Mouse (Mus musculus): ENCODE measurements around the gene Pla2g15.

Pla2g15 gene

DNA sequence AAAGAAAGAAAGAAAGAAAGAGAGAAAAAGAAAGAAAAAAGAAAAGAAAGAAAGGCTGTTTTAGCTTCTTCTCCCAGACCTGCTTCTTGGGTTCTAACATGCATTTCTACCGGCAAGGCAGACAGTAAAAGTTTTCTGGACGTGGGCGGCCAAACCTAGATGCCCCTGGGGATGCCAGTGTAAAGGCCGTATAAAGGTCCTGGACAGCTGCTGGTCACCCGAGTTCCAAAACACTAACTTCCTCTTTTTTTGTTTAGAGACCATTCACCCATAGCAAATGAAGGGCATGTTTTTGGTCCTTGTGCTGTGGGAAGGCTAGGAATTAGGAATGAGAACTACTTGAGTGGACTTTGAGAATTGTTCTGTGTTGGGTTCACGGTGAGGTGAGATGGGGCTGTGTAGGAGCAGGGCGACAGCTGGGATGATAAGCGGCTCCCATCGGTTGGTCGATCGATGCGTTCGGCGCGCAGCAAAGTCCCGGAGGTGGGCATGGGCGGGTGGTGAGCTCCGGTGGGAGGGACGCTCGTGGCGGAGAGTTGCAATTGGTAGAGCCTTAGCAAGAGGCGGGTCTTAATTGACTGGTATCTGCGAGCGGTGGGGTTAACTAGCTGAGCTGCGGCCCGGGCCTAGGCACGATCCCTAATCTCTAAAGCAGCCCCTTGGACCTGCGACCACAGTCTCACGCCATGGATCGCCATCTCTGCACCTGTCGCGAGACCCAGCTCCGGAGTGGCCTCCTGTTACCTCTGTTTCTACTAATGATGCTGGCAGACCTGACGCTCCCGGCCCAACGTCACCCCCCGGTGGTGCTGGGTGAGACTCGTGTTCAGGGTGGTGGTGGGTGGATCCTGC is at the start of gene Pla2g15:
Gene Pla2g15, plus strand, starts transcription at position 599 of the 852 bp plus-strand sequence.
- ATAC-seq (ENCODE audit: insufficient number of reproducible peaks, low FRiP score, low TSS enrichment) = peak; percentile 98

- no peak for ATAC-seq (ENCODE audit: insufficient number of reproducible peaks, low FRiP score, low TSS enrichment)
These were observed 47.9 kb upstream of the Pla2g15 start for GRCm38 (mm10) chr8:106102321-106102720.

DNA sequence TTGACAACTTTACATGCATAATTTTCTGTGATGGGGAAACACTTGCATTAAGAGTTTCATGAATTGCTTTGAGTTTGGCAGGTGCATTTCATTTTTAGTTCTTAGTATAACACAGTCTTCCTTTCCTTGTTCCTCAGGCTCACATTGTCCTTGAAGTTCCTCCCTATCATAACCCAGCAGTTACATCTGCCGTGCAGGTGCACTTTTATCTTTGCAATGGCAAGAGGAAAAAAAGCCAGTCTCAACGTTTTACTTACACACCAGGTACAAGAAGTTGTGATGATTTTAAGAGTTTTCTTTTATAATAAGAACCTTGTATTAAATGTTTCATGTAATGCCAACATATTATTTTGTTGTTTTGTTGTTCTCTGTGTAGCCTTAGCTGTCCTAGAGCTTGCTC is 46.3 kb upstream of the Pla2g15 start:
- no peak for ATAC-seq (ENCODE audit: insufficient number of reproducible peaks, low FRiP score, low TSS enrichment)

- no peak for ATAC-seq (ENCODE audit: insufficient number of reproducible peaks, low FRiP score, low TSS enrichment)
These were observed 44.0 kb upstream of the Pla2g15 start for GRCm38 (mm10) chr8:106106193-106106592.

DNA sequence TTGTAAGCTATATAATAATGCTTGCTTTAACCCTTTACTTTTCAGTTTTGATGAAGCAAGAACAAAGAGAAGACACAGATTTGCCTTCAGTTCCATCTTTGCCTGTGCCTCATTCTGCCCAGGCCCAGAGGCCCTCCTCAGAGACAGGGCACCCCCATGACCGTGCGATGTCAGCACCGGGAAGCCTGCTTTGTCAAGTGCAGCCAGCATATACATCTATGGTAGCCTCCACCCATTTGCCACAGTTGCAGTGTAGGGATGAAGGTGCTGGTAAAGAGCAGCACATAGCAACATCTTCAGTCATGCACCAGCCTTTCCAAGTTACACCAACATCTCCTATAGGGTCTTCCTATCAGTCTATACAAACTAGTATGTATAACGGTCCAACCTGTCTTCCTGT is 42.1 kb upstream of the Pla2g15 start:
- ATAC-seq (ENCODE audit: insufficient number of reproducible peaks, low FRiP score, low TSS enrichment) = no peak

DNA sequence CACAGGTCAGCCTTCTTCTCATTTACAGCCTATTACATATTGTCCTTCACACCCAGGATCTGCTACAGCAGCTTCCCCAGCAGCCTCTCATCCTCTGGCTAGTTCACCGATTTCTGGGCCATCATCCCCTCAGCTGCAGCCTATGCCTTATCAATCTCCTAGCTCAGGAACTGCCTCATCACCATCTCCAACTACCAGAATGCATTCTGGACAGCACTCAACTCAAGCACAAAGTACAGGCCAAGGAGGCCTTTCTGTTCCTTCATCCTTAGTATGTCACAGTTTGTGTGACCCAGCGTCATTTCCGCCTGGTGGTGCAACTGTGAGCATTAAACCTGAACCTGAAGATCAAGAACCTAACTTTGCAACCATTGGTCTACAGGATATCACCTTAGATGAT is 41.5 kb upstream of the Pla2g15 start:
- ATAC-seq (ENCODE audit: insufficient number of reproducible peaks, low FRiP score, low TSS enrichment) = no peak

GRCm38 (mm10) chr8:106112041-106112440 is 38.2 kb upstream of the Pla2g15 start:
- ATAC-seq (ENCODE audit: insufficient number of reproducible peaks, low FRiP score, low TSS enrichment) = no peak

- no peak for ATAC-seq (ENCODE audit: insufficient number of reproducible peaks, low FRiP score, low TSS enrichment)
These were observed 37.7 kb upstream of the Pla2g15 start for GRCm38 (mm10) chr8:106112514-106112913.

DNA sequence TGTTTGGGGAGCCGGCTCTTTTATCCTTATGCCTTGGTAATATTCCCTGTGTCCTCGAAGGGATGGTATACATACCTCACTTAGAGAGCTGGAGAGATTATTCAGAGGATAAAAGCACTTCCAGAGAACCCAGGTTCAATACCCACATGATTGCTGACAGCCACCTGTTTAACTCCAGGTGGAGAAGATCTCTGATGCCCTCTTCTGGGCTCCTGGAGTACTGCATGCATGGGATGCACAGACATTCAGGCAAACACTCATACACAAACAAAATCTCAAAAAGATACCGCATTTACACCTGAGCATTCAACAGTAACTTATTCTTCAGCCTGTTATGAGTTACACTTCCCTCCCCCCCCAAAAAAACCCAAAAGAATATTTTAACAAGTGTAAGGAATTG is 34.3 kb upstream of the Pla2g15 start:
- ATAC-seq (ENCODE audit: insufficient number of reproducible peaks, low FRiP score, low TSS enrichment) = no peak

GRCm38 (mm10) chr8:106123443-106123842 is 26.8 kb upstream of the Pla2g15 start:
- no peak for ATAC-seq (ENCODE audit: insufficient number of reproducible peaks, low FRiP score, low TSS enrichment)

- no peak for ATAC-seq (ENCODE audit: insufficient number of reproducible peaks, low FRiP score, low TSS enrichment)
These were observed 24.1 kb upstream of the Pla2g15 start for GRCm38 (mm10) chr8:106126055-106126454.

- no peak for ATAC-seq (ENCODE audit: insufficient number of reproducible peaks, low FRiP score, low TSS enrichment)
These were observed 23.1 kb upstream of the Pla2g15 start for GRCm38 (mm10) chr8:106127054-106127453.

DNA sequence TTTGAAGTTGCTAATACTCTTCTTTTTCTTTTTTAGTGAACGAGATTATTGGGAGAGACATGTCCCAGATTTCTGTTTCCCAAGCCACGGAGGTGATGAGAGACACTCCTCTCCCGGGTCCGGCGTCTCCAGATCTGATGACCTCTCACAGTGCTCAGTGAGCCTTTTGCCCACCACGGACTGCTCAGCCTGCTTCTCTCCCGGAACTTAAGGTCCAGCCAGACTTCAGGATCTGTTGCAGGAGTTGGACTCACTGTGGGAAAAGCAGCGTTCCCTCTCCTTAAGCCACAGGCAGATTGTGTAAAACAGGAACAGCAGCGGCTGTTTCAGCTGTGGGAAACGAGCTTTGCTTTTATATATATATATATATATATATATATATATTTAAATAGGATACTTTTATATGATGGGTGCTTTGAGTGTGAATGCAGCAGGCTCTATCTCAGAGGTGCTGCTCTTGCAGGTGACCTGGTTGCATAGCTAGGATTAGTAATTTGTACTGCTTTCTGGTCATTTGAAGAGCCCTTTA is 22.3 kb upstream of the Pla2g15 start:
- no peak for ATAC-seq (ENCODE audit: insufficient number of reproducible peaks, low FRiP score, low TSS enrichment)

DNA sequence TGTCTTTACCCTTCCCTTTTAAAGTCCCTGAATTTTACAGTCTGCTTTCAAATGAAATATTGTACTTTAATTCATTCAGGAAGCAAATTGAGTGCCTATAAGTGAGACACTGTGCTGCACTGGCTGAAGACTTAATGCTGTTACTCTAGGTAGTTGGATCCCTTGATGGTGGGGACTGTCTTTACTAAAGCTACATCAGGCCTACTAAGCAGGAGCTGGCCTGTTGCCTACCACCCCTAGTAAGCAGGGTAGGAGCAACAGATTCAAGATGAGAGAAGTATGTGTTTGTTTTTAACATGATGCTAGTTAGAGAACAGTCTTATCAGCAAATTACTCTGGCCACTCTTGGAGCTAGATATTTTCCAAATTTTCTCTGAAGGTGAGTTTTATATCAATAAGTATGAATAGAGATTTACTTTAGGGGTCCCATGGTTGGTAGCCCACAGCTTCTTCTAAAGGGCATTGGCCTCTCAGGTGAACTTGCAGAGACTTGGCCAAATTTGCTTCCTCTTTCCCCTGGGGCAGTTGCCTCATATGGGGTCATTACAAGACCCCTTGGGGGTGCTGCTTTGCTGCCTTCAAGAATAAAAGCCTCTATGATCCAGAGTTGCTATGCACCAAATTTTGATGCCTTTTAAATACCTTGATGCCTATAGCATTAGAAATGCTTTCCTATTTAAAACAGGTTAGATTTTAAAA is 20.8 kb upstream of the Pla2g15 start:
- no peak for ATAC-seq (ENCODE audit: insufficient number of reproducible peaks, low FRiP score, low TSS enrichment)

DNA sequence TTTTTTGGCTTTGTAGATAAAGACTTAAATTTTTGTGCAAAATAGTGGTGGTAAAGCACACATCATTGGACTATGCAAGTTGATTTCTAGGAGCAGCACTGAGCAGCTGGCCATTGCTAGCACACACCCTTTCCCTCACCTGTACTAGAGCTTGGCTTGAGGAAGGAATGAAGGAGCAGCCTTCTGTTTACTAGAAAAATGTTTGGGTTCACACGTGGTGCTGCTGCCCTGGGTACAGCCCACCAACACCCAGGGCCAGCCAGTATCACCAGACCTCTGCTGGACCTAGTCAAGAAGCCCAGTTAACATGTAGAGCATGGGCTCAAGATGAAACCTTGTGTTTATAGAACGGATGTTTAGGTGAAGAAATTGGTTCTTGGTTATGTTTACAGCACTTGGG is 20.2 kb upstream of the Pla2g15 start:
- ATAC-seq (ENCODE audit: insufficient number of reproducible peaks, low FRiP score, low TSS enrichment) = no peak

GRCm38 (mm10) chr8:106130505-106130904 is 19.7 kb upstream of the Pla2g15 start:
- no peak for ATAC-seq (ENCODE audit: insufficient number of reproducible peaks, low FRiP score, low TSS enrichment)

GRCm38 (mm10) chr8:106131021-106131420 is 19.2 kb upstream of the Pla2g15 start:
- no peak for ATAC-seq (ENCODE audit: insufficient number of reproducible peaks, low FRiP score, low TSS enrichment)

DNA sequence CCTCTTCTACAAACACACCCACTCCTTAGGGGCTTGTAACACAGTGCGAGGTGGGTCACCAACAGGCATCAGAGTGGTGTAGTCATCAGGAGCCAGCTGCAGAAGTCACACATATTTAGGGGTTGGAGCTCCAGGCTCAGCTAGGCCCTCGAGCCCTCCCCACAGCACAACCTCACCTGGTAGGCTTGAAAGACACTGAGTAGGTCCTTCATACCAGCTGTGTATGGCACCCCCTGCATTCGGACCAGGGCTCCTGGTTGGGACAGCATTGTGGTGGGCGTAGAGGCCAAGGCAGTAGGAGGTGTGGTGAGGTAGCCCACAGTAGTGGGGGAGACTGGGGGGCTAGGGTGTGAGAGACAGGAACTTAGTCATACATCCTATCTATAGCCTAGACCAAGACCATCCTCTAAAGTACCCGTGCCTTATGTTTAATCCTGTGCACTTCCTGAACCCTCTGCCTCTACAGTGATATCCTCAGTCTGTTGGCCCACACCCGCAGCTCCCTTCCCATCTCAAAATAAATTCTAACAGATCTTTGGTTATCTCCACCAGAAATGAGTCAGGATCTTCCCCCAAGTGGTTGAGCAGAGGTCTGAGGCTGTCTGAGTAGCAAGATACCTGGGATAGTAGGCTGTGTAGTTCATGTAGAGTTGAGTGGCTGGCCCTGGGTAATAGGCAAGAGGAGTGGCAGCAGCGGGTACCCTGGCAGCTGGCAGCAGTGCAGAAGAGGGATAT is 18.5 kb upstream of the Pla2g15 start:
- no peak for ATAC-seq (ENCODE audit: insufficient number of reproducible peaks, low FRiP score, low TSS enrichment)

DNA sequence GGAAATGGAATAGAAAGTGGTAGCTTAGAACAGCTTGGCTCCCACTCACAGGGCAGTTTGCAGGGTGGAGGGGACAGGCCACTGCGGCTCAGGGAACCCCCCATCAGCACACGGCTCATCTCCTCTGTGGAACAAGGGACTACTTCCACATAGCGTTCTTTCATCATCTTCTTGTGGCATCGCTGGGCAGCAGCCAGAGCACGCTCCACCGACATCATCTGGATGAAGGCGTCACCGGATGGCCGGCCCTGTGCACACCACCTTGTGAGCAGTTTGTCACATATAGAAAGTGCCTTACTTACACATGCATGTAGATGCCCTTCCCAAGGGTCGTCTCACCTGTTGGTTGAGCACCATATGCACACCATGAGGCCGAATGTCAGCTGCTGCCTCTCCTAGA is 17.8 kb upstream of the Pla2g15 start:
- no peak for ATAC-seq (ENCODE audit: insufficient number of reproducible peaks, low FRiP score, low TSS enrichment)

GRCm38 (mm10) chr8:106133526-106133925 is 16.7 kb upstream of the Pla2g15 start:
- no peak for ATAC-seq (ENCODE audit: insufficient number of reproducible peaks, low FRiP score, low TSS enrichment)

- ATAC-seq (ENCODE audit: insufficient number of reproducible peaks, low FRiP score, low TSS enrichment) = no peak
These were observed 16.3 kb upstream of the Pla2g15 start for GRCm38 (mm10) chr8:106133946-106134345.

Data from cerebellum, adult (tissue).